Mouse (Mus musculus) liver, adult 2 months (tissue): ENCODE data around the gene Rps6ka2. TPM values are rescaled to one million over a fixed set of nuclear protein-coding genes. Genes with fewer than 3 reads are reported as not detected.
"Not testable (repeated sequence)": the region's sequence is repeated elsewhere in the genome, so short reads cannot be mapped to it uniquely, and the experiment has no call there.

Experiments
- DNase-seq: peaks from one replicate; pipeline ENCODE4 v3.0.0-alpha.2; 2011; ENCODE audit warnings: low read depth, low spot score; ENCODE audit errors: extremely low read depth
- H3K27ac ChIP-seq: fragments of 200-500 bp; replicated peaks from 2 replicates; pipeline ENCODE4 v1.5.1; 2012; ENCODE audit warnings: low read depth, mild to moderate bottlenecking, control low read depth, inconsistent platforms, low read length; ENCODE audit not compliant: insufficient read depth
- H3K27me3 ChIP-seq: fragments of 200-500 bp; 2 replicates; pipeline ENCODE4 v1.6.1; 2012; ENCODE audit warnings: mild to moderate bottlenecking, moderate library complexity, low read length, inconsistent platforms; ENCODE audit not compliant: control insufficient read depth, insufficient read depth
- H3K36me3 ChIP-seq: fragments of 200-500 bp; 2 replicates; pipeline ENCODE4 v1.6.1; 2012; ENCODE audit warnings: low read length, inconsistent platforms; ENCODE audit not compliant: control insufficient read depth, insufficient read depth
- H3K4me1 ChIP-seq: fragments of 200-500 bp; 2 replicates; pipeline ENCODE4 v1.6.1; 2011; ENCODE audit warnings: low read length; ENCODE audit not compliant: control insufficient read depth, insufficient read depth
- H3K4me3 ChIP-seq: fragments of 200-500 bp; 2 replicates; pipeline ENCODE4 v1.5.1; 2011; ENCODE audit warnings: low read depth, mild to moderate bottlenecking, control low read depth, low read length, moderate library complexity; ENCODE audit not compliant: insufficient read depth
- H3K79me2 ChIP-seq: fragments of 200-500 bp; 2 replicates; pipeline ENCODE4 v1.6.1; 2012; ENCODE audit warnings: inconsistent platforms, mild to moderate bottlenecking, low read length, moderate library complexity; ENCODE audit not compliant: control insufficient read depth, insufficient read depth
- H3K9ac ChIP-seq: fragments of 200-500 bp; 2 replicates; pipeline ENCODE4 v1.6.1; 2012; ENCODE audit warnings: low read depth, mild to moderate bottlenecking, control low read depth, inconsistent platforms, low read length
- CTCF ChIP-seq: fragments of 200-500 bp; IDR thresholded peaks from 2 replicates; pipeline ENCODE4 v1.5.1; 2011; ENCODE audit warnings: low read depth, low read length, control low read depth
- POLR2A ChIP-seq: fragments of 200-500 bp; IDR thresholded peaks from 2 replicates; pipeline ENCODE4 v1.6.1; 2011; ENCODE audit warnings: low read length, control low read depth; ENCODE audit not compliant: insufficient read depth; ENCODE audit errors: extremely low read depth
- WGBS: fragments of 180-500 bp; shearing (Covaris S2); methylation state at CpG from one replicate; pipeline ENCODE4 v1.1.7; 2018; 5-methylcytosine and 5-hydroxymethylcytosine counted together
- polyA plus RNA-seq: library from polyadenylated mRNA; depleted of rRNA; stranded (reverse); fragments of >200 nt; gene quantifications from 2 replicates; pipeline ENCODE4 v1.2.3, GENCODE M21; 2012
- total RNA-seq: library from RNA; depleted of rRNA; stranded (reverse); fragments of >200 nt; gene quantifications from 2 replicates; pipeline ENCODE4 v1.2.3, GENCODE M21; 2014

Gene Rps6ka2
- total and polyA plus RNA-seq, 2 experiments: 0.72 to 0.74 TPM

DNA sequence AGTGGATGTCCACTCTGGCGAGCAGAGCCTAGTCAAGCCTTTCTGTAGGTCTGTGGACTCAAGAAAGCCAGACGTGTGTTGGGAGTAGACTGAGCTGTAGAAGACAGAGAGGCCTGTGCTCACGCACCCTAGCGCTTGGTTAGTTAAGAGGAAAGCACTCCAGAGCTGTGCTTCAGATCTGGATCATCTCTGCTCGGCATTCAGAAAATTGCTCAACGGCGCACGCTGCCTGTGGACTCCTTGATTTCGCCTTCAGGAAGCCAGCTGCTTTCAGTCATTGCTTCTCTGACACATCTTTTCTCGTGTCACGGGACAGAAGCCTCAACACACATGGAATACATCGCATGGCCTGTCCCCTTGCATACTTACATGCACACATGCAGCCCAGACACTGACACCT, 115.4 kb downstream of the Rps6ka2 start:
- no peak overlapping the region for H3K27ac ChIP-seq
- H3K4me1 ChIP-seq: peaks cover 4% of the 10 kb centered on the region; the same call in 1 of the 2 replicates
- H3K9ac ChIP-seq: no peak overlapping the region
- H3K27me3 ChIP-seq: no peaks in the 10 kb centered on the region
- no peak for DNase-seq
- TF ChIP-seq CTCF (no peak), POLR2A (no peak)
- 89% methylated on average over 12 of the region's 12 CpGs for WGBS
- H3K4me3 ChIP-seq: no peak overlapping the region
- no peaks in the 10 kb centered on the region for H3K79me2 ChIP-seq
- H3K36me3 ChIP-seq: no peaks in the 10 kb centered on the region

DNA sequence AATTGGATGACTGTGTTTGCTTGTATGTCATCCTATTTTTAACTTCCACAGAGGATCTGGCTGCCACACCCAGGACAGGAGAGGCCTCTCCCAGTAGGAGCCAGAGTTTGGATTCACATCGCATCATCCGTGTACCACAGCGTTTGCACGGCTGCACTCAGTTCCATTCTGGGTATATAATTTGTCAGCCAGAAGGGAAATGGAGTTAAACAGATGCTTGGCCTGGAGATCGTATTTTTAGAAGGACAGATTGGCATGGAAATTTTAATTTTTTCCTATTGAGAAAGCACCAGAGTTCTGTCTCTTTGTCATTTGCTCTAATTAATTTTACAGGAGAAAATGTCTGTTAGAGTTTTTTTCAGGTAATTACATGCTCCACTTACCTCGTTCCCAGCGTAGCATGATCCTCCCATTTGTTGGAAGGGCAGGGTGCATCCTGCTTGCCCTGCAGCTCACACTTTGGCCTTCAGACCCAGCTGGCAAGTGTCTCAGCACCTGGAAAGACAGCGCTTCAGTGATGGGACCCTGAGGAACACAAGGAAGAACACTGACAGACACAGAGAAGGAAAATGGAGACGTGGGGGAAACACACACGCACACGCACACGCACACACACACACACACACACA, 116.6 kb downstream of the Rps6ka2 start:
- no peaks in the 10 kb centered on the region for H3K36me3 ChIP-seq
- H3K27me3 ChIP-seq: no peaks in the 10 kb centered on the region
- TF ChIP-seq POLR2A (no peak), CTCF (no peak)
- H3K4me1 ChIP-seq: peaks cover 4% of the 10 kb centered on the region; the same call in 1 of the 2 replicates
- WGBS: 91% methylated on average over 12 of the region's 12 CpGs
- no peak overlapping the region for H3K27ac ChIP-seq
- DNase-seq: no peak
- no peak overlapping the region for H3K4me3 ChIP-seq
- no peak overlapping the region for H3K9ac ChIP-seq
- no peaks in the 10 kb centered on the region for H3K79me2 ChIP-seq

DNA sequence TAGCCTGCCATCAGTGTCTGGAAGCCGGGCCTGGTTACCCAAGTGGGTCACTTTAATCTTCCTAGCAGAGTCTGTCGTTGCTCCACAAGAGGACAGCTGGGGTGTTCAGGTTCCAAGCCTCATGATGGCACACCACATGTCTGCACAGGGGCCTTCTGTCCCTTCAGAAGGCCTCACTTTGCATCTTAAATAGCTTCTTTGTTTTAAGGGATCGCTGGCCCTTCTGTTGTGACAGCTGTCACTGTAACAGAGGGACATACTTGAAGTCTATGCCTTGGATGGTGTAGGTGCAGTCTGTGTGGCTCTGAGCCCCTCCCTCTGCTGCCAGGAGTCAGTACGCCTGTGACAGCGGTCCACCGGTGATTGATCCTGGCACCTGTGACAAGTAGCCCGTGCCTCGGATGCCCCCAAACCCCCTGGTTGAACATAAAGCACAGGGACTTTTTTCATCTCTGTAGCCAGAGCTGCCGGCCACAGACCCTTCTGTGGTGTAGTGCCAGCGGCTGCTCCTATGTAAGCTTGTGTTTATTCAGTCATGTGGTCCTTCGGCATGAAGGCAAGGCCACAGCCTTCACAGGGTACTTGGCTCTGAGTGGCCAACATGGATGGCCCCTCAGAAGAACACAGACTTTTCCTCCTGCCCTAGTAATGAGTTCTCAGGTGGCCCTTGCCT, 122.2 kb downstream of the Rps6ka2 start:
- Histone ChIP-seq H3K36me3 (no peaks in the 10 kb centered on the region), H3K27me3 (no peaks in the 10 kb centered on the region), H3K4me1 (no peaks in the 10 kb centered on the region), H3K79me2 (no peaks in the 10 kb centered on the region), H3K4me3 (no peak overlapping the region), H3K27ac (no peak overlapping the region), H3K9ac (no peak overlapping the region)
- no peak for DNase-seq
- TF ChIP-seq CTCF: no peak
- TF ChIP-seq POLR2A: no peak
- WGBS: 92% methylated on average over 11 of the region's 11 CpGs

DNA sequence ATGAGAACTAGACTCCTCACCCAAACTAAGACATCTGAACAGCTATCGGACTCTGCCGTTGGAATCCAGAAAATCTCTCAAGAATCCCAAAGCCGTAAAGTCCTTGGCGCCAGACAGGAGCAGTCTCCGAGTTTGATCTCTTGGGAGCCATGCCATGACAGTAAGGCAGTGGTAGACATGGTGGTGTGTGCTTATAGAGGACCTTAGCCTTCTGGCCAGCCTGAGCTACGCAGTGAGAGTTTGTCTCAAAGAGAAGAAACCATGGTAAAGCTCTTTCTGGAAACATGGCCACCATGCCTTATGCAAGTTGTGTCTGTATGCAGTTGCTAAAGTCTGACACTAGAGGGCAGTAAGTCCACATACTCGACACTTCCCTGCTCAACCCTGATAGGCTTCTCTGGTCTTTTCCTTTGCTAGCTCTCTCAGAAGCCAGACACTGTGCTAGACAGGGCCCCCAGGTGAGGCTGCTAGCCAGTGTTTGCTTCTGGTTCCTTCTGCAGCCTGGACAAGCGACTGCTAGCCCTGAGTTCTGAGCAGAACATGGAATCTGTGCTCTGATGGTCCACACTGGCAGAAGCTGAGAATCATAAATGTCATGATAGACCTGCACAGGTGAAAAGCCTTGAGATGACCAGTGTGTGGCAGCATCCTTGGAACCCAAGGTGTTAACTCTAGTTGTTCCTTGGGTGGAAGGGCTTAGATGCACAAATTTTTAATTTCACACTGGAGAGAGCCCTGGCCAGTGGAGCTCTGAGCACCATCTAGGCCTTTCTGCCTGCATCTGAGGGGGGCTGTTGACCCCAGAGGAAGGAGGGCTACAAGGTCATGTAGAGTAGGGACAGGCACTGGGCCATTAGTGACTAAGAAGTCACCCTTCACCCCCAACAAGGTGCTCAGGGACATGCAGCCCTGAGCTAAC, 136.6 kb downstream of the Rps6ka2 start:
- H3K79me2 ChIP-seq, H3K9ac ChIP-seq, H3K4me1 ChIP-seq, H3K36me3 ChIP-seq, H3K4me3 ChIP-seq, H3K27me3 ChIP-seq, DNase-seq, H3K27ac ChIP-seq: not testable (repeated sequence)
- WGBS: 61% methylated on average over 8 of the region's 8 CpGs

DNA sequence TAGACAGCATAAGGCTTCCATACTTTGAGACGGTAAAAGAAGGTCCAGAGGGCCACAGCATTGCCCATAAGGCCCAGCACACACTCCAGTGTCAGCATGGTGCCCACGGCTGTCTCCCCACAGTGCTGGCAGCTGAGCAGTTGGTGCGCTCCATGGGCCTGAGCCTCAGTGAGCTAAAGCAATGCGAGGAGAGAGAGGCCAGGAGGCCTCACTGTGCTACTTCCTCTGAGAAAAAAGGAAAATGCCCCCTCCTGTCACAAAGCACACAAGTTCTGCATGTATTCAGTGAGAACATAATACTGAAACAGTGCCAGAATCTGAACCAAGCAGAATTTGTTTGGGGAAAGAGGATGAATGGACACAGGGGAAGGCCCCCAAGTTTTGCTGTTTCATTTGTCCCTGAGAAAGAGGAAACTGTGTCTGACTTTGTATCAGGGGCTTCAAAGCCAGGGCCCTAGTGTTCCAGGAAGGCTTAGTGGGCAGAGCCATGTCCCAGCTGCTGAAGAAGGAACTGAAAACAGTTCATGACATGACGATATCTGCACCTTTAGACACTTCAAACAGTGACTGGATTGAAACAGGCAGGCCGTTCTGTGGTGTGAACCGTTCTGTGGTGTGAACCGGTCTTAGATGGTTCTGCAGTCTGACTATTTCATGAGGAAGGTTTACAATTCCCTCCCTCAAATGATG, 145.9 kb downstream of the Rps6ka2 start:
- WGBS: 85% methylated on average over 7 of the region's 8 CpGs
- not testable (repeated sequence) for H3K79me2 ChIP-seq, H3K9ac ChIP-seq, H3K27me3 ChIP-seq, H3K4me3 ChIP-seq, H3K36me3 ChIP-seq, H3K4me1 ChIP-seq, H3K27ac ChIP-seq
- DNase-seq: peak; percentile 2

DNA sequence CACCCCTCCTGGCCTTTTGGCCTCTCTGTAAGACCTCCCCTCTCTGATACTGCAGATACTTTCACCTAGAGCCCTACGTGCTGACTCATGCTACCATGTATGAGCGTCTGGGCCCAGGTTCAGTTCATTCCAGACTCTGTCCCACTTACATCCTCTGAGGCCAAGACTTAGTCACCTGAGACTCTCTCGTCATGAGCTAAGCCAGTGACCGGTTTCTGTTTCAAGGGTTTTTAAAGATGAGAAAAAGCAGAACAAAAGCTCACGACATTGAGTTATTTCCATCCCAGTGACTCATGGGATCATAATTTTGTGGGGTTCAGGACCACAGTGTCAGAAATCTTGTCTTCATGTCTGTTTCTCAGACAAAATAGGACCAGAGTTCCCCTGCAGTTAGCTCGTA, 149.9 kb downstream of the Rps6ka2 start:
- H3K4me3 ChIP-seq, H3K27me3 ChIP-seq: not testable (repeated sequence)
- 85% methylated on average over 6 of the region's 6 CpGs for WGBS

DNA sequence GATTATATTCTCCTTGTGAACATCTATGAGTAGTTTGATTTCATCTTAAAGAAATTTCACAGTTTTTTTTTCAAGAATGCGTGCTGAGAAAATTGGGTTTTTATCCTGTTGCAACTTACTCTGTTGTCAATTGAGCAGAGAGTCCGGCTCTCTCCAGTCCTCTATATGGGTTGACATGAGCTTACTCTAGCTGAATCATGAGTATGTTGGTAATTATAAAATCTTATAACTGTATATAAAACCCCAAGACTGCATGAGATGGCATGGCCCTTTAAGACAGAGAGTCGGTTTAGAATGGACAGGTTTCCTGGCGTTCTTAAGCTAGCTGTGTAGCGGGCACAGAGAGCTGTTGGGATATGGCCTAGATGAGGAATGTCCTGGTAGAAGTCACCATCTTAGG, 154.4 kb downstream of the Rps6ka2 start, which contains the start of gene Tcp10a:
Tcp10a (plus strand) TSS at position 301 of the 400 bp plus-strand sequence.
- H3K36me3 ChIP-seq, H3K27me3 ChIP-seq, H3K27ac ChIP-seq, H3K4me3 ChIP-seq, DNase-seq, H3K4me1 ChIP-seq, H3K79me2 ChIP-seq, H3K9ac ChIP-seq: not testable (repeated sequence)
- WGBS: 89% methylated on average over 5 of the region's 5 CpGs

More for the DNA sequence above, 149.9 kb downstream of the Rps6ka2 start:
- not testable (repeated sequence) for H3K9ac ChIP-seq, H3K27ac ChIP-seq, H3K79me2 ChIP-seq, H3K4me1 ChIP-seq, H3K36me3 ChIP-seq, DNase-seq

DNA sequence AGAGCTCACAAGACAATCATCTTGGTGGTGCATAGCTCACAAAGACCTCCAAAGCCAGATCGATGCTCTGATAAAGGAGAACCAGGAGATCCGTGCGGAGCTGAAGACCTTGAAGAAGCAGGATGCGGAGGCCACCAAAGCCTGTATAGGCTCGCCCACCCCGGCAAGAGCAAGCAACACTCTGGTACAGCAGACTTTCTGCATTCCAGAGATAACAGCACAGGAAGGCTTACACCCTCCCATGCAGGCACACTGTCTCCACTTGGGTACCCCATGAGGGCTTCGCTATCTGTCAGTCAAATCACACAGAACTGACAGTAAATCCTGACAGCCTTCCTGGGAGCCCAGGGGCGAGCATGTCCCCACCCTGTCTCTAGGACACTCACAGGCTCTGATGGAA, 156.5 kb downstream of the Rps6ka2 start:
- 35% methylated on average over 6 of the region's 8 CpGs for WGBS
- not testable (repeated sequence) for H3K36me3 ChIP-seq, H3K4me3 ChIP-seq, H3K27me3 ChIP-seq, H3K9ac ChIP-seq, DNase-seq, H3K4me1 ChIP-seq, H3K79me2 ChIP-seq, H3K27ac ChIP-seq
